Mouse (Mus musculus): Measurements from ENCODE around the gene Trmo.
A peak's percentile ranks its signal among the peaks of the same experiment; 100 is the strongest.

The Trmo gene

DNA sequence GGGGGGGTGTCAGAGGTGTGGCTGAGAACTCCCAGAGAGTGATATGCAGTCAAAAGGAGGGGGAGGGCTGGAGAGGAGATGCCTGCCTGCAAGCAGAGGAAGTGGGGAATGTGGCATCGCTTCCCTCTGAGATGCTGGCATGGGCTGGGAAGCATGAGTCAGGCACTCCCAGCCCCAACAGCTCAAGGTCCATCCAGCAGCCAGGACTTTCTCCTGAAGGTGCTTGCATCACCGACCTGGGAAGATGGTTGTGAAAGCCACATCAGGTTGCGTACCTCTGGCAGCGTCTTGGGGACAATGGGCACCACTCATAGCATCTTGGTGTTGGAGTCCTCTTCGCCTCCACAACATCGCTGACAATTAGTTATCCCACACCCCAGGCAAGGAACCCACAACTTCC lies 18.8 kb downstream of the Trmo start:
- DNase-seq (ENCODE audit: low read depth): no peak

DNA sequence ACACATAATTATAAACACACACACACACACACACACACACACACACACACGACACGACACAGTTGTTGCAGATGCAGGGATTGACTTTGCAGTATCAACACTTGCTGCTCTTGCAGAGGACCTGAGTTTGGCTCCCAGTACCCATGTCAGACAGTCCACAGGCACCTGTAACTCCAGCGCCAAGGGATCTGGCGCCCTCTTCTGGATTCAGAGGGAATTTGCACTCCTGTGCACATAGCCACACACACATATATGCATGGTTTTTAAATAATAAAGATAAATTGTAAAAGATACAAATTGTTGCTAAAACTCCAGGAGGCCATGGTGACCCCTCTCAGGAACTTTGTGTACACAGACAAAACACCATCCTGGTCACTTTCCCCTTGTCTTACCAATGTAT lies 20.2 kb downstream of the Trmo start:
- DNase-seq (ENCODE audit: low read depth): no peak

DNA sequence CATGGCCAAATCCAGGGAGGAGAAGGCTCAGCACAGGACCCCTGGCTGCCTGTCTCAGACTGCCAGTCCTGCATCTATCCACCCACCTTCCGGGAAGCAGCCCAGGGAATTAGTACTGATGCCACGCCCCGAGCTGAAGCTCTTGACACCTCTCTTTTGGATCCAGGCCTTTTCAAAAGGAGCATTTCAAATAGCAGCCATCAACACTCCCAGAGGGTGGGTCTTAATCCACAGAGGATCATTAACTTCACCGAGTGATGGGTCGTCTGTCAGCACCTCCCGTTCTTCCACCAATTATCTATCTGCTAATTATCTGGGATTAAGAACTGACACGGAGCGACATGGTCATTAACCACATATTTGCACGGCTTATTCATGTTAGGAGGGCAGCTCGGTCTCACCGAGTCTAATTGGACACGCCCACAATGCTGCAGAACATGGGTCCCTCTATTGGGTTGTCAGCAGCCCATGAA lies 21.7 kb downstream of the Trmo start:
- DNase-seq (ENCODE audit: low read depth): no peak

DNA sequence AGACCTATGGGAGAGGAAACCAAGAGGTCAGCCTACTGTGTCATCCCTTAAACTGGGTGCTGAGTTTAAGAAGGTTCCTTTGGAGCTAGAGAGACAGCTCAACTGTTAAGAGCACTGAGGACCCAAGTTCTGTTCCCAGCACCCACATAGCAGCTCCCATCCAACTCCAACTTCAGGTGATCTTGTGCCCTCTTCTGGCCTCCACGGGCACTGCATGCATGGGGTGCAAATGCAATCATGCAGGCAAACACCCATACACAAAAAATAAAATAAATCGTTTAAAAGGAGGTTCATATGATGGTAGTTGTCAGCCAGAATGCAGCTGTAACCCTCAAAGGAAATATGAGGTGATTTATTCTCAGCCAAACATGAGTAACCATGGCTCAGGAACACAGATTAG lies 24.9 kb downstream of the Trmo start:
- no peak for DNase-seq (ENCODE audit: low read depth)

DNA sequence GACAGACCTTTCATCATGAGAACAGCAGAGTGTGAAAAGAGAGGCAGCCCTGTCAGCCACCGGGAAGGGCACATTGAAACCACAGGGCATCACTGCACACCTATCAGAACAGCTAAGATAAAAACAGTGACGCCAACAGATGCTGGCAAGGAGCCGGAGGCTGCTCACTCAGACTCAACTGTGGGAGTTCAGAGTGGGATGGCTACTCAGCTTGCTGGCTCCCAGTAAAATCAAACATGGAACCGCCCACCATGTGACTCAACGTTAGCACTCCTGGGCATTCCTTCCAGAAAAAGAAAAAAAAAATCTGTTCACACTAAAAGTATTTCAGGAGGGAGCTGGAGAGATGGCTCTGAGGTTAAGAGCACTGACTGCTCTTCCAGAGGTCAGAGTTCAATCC lies 28.0 kb downstream of the Trmo start:
- no peak for DNase-seq (ENCODE audit: low read depth)

DNA sequence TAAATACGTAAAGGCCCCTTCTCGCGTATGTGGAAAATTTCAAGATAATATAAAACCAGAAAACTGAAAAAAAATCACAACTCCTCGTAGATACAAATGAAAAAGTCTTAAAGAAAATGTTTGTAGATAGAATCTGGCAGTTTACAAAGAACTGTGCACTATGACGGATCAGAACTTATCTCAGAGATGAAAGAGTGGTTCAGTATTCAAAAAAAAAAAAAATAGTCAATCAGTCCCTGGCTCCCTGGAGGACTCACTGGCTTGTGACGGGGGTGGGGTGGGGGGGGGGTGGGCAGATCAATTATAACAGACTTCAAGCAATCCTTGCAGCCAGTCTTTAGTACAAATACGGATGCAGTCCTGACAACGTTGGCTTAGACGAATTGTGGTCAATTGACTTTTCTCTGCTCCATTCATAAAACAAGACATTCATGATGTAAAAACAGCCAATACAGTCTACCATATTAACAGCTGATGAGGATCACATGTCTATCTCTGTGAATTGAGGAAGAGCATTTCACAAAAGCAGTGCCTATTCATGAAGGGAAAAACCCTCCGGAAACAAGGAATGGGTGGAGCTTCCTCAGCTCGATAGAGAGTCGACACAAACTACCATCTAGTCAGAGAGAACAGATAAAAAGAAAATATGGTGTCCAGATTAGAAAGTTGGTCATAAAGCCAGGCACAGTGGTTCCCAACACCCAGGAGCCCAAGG lies 29.5 kb downstream of the Trmo start:
- DNase-seq (ENCODE audit: low read depth): no peak

DNA sequence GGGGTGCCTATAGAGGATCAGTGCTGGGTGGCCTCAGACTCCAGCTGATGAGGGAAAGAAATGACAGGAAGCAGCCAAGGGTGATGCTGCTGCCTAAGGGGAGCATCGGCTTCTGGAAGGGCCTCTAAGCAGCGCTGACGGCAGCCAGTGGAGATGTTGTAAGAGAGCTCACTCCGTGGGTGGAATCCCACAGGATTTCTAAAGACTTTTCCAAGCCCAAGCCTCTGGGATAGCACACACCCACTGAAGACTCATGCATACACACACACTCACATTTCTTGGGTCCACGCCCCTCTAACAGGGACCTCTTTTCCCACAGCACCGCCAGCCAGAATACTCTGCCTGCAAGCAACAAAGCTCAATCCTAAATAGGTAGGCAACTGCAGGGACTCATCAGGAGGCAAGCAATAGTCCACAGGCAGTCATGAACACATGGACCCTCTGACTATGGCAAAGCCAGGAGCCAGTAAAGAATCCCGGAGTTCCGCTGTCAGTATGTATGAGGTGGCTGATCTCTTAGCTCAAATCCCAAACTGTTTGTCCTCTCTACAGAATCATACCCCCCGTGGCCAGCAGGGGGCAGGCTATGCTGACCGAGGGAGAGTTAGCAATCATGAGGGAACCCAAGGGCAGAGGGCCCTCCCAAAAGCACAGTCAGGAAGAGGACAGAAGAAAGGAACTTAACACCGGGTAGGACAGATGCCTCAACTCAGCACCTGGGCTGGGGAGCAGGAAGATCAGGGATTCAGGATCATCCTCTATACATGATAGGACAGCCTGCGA lies 32.7 kb downstream of the Trmo start:
- peak; percentile 50 for DNase-seq (ENCODE audit: low read depth)

DNA sequence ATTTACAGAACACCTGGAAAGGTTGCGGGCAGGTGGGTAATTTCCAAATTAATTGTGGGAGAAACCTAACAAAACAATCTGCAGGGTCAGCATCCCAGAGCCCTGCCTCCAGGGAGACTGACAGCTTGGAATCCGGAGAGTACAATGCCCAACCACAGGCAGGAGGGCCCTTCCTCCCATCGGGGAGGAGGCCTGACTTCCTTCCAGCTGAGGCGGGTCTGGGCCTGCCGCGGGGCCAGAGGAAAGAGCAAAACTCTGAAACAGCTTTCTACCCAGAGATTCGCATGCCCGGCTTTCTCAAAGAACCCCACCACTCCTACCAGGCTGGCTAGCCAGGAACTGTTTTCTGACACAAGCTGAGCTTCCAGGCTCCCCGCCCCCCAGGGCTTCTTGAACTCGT lies 36.2 kb downstream of the Trmo start:
- DNase-seq (ENCODE audit: low read depth): no peak

DNA sequence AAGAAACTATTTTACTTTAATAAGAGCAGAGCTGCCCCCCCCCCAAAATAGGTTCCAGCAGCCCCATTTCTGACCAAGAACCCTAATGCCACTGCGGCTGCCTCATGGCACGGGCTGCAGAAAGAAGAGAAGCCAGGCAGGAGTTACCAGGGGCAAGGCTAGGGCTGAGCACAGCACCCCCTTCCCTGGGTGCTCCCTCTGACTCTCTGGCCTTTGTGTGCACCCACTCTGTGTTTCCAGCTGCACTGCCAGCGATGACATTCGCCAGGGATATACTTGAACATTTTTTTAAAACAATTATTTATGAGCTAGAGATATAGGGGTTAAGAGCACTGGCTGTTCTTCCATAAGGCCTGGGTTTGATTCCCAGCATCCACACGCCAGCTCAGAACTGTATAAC lies 39.7 kb downstream of the Trmo start:
- no peak for DNase-seq (ENCODE audit: low read depth)

DNA sequence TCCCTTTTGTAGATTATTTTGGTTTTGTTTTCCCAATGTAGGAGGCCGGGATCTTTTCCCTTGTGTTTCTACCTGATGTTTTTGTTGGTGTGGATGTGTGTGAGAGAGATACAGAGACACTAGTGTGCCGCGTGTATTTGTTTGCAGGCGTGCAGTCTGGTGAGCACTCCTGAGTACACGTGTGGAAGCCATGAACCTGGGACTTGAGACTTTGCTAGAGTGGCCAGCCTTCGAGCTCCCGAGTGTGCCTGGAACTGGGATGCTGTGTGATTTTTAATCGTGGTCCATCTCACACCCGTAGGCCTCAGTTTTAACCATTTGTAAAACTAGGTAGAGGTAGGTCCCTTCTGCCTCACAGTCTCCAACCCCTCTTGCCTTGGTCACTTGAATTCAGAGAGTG lies 40.3 kb downstream of the Trmo start:
- no peak for DNase-seq (ENCODE audit: low read depth)

DNA sequence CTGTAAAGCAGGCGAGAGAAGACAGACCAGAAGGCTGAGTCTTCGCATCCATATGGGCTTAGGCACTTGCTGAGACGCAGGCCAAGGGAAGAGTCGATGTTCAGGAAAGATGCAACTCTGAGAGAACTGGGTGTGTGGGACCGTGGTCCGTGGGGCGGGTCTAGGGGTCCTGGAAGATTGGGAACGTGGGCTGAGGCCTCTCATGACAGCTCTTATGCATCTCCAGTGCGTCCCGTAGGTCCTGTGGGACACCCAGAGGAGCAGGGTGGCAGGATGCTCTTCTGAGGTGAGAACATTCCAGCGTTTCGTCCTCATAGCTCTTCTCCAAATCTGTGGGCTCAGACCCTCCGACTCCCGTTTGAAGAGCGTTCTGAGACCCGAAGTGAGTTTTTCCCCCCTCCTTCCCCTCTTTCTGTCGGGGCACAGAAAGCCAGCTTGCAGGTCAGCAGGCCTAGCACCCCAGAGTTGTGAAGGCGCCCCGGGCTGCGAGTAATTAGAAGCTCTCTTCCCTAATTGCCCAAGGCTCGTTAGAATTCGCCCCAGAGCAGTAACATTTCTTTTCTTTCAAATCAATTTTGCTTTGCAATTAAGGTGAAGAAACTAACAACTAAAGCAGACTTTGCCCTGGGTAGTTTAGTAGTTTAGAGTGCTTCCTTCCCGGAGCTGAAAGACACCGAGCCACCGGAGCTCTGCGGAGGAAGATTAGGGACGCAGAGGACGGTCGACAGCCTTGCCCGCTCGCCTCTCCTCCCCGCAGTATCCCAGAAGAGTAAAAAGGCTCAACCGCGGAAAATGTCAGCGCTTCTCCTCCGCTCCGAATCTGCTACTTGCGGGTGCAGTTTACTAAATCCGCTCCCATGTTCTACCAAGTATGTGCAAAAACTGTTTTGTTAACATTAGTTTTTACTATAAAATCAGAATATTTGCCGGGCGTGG lies 41.4 kb downstream of the Trmo start:
- DNase-seq (ENCODE audit: low read depth): no peak

DNA sequence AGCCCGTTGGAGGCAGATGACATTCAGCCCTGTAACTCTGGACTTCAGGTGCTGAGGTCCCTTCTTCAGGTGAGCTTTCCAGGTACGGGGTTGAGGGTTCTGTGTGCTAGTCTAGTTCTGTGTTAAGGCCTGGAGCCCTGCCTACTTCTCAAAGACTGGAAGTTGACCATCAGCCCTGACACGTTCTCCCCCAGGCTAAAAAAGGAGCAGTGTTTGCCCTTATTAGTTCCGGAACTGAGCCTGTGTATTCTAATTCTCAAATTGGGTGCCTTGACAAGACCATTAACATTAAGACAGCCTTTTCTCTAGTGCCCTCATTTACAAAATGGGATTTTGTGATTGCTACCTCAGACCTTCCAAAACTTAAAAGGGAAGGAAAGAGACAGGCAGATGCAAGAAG lies 42.1 kb downstream of the Trmo start:
- no peak for DNase-seq (ENCODE audit: low read depth)

DNA sequence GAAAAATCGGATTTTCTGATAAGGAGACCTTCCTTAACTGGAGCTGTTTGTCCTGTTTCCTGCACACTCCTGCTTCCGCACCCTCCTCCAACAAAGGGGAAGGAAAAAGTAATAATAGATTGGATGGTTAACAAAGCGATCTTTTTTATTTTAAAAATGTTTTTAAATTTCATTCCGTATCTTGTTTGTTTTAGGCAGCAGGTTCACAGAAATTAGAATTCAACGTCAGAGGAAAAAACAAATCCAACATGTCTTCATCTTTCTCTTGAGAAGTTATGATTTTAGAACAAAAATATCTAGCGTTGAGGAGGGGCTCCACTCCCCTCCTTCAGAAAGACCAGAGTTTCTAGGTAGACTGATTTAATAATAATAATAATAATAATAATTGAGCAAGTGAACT lies 43.0 kb downstream of the Trmo start:
- DNase-seq (ENCODE audit: low read depth): no peak

DNA sequence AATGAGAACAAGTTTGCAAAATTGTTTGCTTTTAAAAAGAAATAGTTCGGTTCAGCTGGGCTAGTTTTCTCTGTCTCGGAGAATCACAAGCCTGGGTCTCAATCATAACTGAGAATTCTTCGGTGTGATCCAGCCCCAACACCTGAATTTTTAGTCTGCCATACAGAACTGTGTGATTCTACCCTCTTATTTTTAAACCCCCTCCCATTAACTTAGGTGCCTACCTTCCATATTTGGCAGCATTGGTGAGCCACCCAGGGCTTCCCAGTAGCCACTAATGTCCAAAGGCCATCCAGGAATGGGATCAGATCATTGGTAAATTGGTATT lies 43.5 kb downstream of the Trmo start:
- DNase-seq (ENCODE audit: low read depth): no peak

DNA sequence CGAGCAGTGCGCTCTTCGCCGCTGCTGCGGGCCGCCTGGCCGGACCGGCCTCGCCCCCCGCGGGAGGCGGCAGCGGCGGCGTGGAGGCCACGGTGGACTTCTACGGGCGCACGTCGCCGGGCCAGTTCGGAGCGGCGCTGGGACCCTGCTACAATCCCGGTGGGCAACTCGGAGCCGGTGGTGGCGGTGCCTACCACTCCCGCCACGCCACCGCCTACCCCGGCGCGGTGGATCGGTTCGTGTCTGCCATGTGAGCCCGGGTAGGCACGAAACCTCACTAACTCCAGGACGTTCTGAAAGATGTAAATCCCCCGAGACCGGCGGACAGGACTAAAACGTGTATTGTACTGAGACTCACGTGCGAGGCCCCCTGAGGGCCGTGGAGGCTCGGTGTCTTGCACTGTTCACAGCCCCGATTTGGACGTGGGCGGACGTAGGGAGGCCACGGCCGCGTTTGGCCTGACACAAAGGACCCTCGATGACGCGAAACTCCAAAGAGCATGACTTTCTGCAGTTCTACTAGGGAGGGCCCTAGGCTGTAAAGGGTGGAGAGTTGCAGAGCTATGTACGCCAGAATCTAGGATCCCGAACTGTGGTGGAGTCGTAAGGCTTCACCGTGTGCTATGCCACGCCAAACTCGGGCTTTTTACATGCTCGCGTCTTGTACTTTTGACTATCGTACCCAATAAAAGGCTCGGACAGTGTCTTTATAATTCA lies 44.0 kb downstream of the Trmo start:
- DNase-seq (ENCODE audit: low read depth): no peak

DNA sequence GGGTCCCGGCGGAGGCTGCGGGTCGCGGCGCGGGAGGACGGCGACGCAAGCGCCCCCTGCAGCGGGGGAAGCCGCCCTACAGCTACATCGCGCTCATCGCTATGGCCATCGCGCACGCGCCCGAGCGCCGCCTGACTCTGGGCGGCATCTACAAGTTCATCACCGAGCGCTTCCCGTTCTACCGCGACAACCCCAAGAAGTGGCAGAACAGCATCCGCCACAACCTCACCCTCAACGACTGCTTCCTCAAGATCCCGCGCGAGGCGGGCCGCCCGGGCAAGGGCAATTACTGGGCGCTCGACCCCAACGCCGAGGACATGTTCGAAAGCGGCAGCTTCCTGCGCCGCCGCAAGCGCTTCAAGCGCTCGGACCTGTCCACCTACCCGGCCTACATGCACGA lies 44.9 kb downstream of the Trmo start:
- no peak for DNase-seq (ENCODE audit: low read depth)

DNA sequence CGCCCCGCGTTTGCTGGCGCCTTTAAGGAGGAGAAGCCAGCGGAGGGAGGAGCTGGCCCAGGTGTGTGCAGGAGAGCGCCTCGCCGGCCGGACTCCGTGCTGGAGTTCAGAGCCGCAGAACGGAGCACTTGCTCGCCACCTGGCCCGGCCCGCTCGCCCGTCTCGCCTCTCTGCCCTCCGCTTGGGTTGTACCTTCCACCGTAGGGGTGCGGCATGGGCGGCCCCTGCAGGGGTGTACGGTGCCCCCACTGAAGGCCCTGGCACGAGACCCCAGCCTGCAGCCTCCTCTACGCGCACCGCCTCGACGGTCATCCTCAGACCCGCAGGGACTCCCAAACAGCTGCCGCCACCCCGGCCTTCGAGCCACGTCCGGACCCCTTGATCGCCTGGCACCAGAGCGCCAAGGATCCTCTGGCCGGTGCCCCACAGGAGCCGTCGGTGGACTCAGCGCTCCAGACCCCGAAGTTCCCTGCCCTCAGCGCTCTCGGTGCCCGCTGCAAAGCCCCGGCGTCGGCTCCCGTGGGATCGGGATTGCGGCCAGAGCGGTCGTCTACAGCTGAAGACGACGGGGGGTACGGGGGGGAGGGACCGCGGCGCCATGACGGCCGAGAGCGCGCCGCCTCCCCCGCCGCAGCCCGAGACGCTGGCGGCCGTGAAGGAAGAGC lies 45.5 kb downstream of the Trmo start, which contains the start of gene Foxe1:
Gene Foxe1, plus strand, starts transcription at position 14 of the 665 bp plus-strand sequence.
- no peak for DNase-seq (ENCODE audit: low read depth)

DNA sequence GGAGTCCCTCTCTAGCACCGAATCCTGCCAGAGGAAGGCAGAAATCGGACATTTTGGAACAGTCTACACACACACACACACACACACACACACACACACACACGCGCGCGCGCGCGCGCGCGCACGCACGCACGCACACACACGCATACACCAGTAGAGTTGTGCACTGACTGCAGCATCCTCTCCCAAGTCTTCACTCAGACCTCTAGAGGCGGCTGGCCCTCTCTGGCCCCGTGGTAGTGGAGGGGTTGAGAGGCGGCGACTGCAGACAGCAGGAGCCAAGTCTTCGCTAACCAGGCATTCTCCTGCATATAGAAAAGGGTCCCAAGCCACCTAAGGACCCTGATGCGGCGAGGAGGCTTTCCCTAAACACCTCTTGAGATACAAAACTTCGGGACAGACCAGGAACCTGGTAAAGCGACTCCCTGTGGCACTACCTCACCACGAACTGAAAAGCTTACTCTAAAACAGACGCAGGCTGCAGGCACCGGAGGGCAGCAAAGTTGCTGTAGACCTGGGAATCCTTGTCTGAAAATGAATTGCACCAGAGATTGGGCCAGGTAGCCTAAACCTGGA lies 46.4 kb downstream of the Trmo start:
- DNase-seq (ENCODE audit: low read depth): no peak

DNA sequence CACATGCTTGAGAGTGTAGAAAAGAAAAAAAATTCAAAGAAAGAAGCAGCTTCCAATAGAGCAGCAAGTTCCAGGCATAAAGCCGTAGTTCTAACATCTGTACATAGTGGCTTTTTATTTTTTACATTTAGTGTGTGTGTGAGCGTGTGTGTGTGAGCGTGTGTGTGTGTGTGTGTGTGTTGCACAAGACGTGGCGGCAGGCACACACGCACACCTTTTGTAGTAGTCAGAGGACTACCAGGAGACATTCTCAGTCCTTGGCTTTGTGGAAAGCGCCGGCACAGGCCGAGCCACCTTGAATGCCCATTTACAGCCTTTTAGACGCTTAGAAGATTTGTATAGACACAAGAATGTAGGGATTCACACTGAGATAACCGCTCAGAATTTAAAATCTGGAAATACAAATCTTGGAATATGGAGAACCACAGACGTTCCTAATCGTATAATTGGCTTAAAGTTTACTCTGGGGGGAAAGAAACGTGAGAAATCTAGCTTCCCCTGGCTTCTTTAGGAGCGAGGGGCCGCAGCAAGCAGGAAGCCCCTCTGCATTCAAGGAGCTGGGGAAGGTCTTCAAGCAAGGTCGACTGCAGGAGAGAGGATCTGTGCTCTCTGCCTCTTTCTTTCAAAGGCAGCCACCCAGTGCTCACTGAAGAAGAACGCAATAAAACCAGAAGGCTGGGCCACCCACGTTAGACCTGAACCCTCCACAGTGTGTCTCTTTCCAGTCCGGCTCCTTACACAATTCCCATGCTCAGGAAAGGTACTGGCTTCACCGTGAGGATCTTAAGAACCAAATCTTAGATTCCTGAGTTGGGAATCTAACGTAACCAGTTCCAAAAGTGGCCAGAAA lies 47.2 kb downstream of the Trmo start:
- DNase-seq (ENCODE audit: low read depth): no peak

DNA sequence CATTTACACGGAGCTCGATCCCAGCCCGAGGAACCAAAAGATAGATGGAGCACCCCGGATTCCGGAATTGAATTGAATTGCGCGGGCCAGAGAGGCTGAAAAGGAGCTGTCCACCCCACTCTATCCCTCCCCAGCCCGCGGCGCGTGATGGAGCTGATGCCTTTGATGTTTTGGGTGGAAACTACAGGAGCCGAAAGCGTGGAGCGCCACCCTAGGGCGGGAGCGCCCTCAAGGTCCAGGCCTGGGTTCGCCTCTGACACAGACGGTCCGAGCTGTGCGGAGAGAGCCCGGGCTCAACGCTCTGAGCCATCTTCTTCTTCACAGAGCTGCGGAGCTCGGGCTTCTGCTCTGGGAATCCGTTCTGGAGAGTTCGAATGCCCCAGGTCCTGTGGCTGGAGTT lies 49.7 kb downstream of the Trmo start:
- DNase-seq (ENCODE audit: low read depth): no peak

Data from c-Kit-positive CD71-positive TER-119-negative erythroid progenitor cells, embryonic 14.5 days (primary cell).